Mouse (Mus musculus) retina, postnatal 7 days (tissue): Measurements from ENCODE around the gene Flywch2.
A peak's percentile ranks its signal among the peaks of the same experiment; 100 is the strongest.

Source experiments
- DNase-seq: peaks from one replicate; pipeline ENCODE4 v3.0.0-alpha.2; 2012; ENCODE audit warnings: low read depth, low spot score

The Flywch2 gene

DNA sequence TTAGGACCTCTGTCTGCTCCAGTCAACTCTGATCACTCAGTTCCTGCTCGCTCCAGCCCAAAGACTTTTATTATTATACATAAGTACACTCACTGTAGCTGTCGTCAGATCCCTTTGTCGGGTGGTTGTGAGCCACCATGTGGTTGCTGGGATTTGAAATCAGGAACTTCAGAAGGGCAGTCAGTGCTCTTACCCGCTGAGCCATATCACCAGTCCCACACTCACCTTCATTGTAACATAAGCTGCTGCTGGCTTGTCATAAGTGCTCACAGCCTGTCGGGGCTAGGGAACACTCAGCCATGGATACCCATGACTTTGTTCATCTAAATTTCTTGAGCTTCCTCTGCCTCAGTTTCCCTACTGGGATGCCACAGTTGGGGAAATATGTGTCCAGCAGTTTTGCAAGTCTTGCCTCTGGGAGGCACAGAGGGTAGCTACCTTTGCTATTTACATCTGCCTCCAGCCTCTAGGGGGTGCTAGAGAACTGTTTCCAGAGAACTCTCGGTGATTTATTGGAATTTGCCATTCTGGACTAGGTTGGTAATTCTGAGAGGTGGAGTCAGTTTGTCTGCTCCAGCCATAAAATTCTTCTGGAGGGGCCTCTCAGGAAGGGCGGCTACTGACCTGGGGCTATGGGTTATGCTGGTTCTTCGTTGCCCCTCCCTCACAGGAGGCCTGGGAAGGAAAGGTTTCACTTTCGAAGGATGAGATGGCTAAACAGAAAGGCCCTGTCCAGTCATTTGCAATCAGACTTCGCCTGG is 37.1 kb downstream of the Flywch2 start:
- DNase-seq: peak; percentile 72

- DNase-seq: no peak
Measured at GRCm38 (mm10) chr17:23748026-23748425, 37.9 kb downstream of the Flywch2 start.

DNA sequence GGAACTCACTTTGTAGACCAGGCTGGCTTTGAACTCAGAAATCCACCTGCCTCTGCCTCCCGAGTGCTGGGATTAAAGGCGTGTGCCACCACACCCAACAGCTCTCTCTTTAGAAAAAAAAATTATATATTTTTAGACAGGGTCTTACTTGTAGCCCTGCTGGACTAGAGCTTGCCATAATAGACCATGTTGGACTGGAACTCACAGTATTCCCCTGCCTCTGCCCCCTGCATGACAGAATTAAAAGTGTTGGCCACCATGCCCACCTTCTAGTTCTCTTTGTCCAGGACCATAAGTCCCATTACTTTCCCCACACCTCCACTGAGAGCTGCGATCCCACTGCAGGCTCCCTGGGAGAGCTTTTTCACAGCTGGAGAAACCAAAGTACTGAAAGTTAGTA is 38.4 kb downstream of the Flywch2 start:
- no peak for DNase-seq

- DNase-seq: no peak
Measured at GRCm38 (mm10) chr17:23746767-23747166, 39.1 kb downstream of the Flywch2 start.

DNA sequence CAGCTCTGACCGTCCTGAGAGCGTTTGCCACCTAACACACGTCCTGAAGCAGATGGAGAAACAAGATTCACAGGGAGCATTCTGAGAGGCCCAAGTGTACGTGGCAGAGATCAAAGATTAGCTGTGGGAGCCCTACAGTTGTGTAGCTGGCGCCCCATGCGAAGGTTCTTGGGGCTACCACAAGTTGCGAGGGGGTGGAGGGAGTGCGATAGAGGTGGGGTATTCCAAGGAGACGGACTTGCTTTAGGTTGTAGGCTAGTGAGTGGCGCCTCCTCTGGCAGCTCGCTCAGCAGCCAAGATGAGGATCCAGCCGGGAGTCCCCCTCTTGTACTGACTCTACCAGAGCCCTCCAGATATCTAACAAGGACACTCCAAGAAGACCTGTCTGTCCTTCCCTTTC is 39.6 kb downstream of the Flywch2 start:
- no peak for DNase-seq

- DNase-seq: no peak
Measured at GRCm38 (mm10) chr17:23745301-23746251, 40.3 kb downstream of the Flywch2 start, which contains the start of gene Kremen2. Gene Kremen2, minus strand, starts transcription at chr17:23745833.

- DNase-seq: no peak
Measured at GRCm38 (mm10) chr17:23744651-23745050, 41.2 kb downstream of the Flywch2 start.

DNA sequence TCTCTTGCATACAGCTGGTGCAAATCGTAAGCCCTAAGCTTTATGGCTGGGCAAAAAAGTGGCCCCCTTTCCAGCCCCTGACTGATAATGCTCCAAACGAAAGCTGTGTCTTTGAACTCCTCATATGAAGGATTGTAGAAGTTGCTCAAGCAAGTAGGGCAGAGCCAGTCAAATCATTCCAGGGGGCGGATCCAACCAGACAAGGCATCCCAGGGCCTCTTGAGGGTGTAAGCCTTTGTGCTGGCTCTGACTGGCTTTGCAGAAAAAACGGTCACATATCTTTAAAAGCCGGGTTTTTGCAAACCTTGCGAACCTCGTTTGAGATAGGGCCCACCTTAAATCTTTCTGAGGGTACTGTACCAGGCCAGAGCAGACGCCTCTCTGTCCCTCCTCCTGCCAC is 41.8 kb downstream of the Flywch2 start:
- no peak for DNase-seq

- no peak for DNase-seq
Measured at GRCm38 (mm10) chr17:23742941-23743340, 42.9 kb downstream of the Flywch2 start.

DNA sequence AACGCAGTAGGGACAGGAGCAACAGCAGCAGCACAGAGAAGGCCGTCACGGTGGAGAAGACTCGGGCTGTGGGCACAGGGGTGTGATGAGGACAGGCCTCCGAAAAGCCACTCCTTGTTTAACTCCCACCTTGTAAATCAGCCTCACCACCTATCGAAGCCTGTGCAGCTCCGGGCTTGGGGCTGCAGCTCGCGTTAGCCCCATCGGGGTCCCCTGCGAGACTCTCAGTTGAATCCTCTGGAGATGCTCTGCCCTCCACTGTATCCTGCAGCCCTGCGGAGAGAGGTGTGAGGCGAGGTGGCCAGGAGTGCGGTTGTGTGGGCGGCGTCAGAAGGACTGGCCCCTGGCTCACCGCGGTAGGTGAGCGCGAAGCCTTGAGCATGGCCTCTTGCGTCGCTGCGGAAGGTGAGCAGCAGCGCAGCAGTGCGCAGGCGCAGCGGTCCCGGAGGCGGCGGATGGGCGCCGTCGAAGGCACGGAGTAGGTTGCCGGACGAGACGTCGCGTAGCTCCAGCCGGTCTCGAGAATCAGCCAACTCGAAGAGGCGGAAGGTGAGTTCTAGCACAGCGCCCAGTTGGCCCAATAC is 43.6 kb downstream of the Flywch2 start:
- DNase-seq: no peak

DNA sequence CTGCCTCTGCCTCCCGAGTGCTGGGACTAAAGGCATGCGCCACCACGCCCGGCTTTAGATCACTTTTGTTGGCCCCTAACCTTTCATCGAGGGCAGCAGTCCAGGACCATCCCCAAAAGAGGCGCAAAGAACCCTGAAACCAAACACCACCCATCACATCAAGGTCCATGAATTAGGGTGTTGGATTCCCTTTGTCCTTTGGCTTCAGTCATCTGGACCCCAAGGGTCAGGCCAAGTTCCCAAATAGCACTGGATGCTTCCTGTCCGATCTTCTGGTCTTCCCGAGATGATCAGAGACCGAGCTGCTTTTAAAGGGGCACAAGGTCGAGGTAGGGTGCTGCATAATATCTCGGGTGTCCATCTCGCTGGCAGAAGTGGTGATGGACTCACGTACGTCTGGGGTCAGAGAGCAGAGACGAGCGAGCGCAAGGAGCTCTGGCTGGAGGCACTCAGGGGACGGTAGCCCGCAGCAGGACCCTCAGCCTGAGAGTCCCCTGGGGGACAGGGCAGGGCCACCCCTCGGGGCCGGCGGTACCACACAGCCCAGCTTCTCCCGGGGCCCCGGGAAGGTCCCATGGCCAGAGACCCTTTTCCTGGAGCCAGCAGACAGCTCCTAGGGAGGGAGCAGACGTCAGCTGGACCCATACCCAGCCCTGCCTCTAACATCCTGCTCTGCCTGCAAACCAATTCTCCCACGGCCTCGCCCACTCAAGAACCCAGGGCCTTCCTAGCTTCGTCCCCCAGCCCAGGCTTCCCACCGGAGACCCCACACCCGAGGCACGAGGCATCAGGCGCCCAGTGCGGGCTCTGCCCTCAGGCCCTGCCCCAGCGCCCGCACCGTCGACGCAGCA is 44.3 kb downstream of the Flywch2 start:
- DNase-seq: no peak

DNA sequence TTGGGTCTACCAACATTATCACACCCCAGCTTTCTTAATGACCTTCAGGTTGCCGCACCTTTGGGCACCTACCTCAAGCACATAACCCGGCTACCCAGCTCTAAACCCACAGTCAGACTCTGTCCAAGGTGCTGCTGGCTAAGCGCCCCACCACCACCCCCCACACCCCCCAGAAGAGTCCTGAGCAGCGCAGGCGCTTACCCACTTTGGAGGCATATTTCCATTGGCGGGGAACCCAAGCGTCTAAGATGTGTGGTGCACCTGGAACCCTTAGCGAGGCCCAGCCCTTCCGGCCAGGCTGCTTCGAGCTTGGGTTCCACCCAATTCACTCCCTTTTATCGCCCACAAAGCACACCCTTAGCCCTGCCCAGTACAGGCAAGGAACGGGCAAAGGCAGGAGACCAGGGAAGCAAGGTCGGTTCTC is 45.3 kb downstream of the Flywch2 start, which contains the start of gene Paqr4:
Gene Paqr4 (minus strand): TSS at position 270 of the 424 bp plus-strand sequence.
- no peak for DNase-seq

GRCm38 (mm10) chr17:23740136-23740584 is 45.7 kb downstream of the Flywch2 start:
- DNase-seq: peak; percentile 81

DNA sequence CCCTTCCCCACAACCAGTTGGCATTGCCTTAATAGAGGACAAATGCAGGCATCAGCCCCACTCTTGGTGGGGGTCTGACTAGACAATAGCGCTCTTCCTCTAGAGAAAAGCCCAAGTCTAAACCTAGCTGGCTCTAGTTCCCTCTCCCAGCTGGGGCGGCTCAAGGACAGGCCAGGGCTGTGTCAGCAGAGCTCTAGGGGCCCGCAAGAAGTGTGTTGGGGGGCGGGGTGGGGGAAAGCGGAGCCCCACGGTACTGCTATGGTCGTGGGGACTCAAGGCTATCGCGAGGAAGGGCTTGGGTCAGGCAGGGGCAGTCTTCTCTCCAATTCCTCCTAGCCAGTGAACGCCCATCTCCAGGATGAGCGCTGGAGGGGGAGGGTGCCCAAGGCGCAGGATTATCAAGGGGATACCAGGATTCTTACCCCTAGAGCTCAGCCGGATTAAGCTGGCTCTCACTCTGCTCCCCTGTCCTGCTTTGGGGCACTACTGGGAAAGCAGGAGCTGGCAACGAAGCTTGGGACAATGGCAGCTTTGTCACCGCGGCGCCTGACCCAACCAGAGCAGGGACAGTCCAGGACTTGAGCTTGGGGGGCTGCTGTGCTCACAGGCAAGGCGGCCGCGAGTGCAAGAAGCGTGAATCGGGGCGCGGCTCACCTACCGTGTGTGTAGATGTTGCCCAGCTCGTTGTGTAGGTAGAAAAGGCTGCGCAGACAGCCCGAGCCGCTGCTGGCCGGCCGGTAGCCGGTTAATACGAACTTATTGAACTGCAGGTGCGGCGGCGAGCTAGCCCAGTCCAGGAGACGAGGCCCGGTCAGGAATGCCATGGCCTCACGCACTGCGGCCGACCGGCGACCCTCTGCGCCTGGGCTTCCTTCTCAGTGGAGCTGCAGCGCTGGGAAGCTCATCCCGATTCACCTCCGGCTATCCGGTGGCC is 46.4 kb downstream of the Flywch2 start:
- DNase-seq: peak; percentile 83

DNA sequence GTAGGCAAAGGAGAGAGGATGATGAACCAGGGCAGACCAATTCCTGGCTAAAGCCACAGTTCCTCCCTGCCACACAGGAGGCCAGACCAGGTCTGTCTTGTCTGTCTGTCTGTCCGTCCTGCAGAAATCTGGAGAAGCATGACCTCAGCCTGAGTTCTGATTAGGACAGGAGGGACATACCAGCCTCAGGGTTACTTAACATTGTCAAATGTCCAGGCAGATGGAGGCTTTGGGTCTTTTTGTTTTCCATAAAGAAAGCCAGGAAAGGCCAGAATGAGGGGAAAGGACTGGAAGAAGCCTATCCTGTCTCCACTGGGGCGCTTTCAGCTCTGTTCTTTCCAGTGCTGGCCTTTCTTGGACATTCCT is 47.1 kb downstream of the Flywch2 start:
- no peak for DNase-seq

- DNase-seq: no peak
Measured at GRCm38 (mm10) chr17:23737493-23738445, 48.1 kb downstream of the Flywch2 start.

DNA sequence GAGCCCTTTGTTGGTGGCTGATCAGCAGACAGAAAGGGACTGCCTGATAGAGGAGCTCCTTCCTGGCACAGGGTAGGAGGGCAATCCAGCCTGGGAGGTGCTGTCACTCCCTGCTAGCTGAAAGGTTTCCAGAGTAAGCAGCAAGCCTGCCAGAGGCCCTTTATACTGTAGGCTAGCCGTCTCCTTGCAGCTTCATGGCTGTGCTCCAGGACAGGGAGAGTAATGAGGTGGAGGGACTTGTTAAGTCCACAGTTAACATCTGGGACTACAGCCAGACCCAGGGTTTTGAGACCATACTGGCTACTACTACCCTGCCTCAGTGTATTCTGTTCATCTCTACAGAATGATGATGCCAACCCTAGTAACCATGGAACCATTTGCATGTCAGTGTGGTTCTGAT is 51.5 kb downstream of the Flywch2 start:
- DNase-seq: no peak

GRCm38 (mm10) chr17:23730441-23730840 is 55.4 kb downstream of the Flywch2 start:
- DNase-seq: no peak
